Mouse (Mus musculus): ENCODE data around the gene Gm525. TPM values are rescaled to one million over a fixed set of nuclear protein-coding genes. Genes with fewer than 3 reads are reported as not detected.

The Gm525 gene
- 0.45 TPM in 1 of 2 replicates, not detected in the other for polyA plus RNA-seq (2015; fragmentation: Nextera tagmentation; extraction: Ambion mirVana)

GRCm38 (mm10) chr11:89073541-89073940, at the start of gene Gm525:
TSS of gene Gm525 (plus strand) at chr11:89073841.
- no peak for TF ChIP-seq CTCF (IDR thresholded peaks at IDR 0.05; ENCODE audit: low read depth)
- H3K4me2 ChIP-seq (ENCODE audit: low read length), result no peak within 1 kb of the TSS

GRCm38 (mm10) chr11:89024181-89024881, 49.3 kb upstream of the Gm525 start:
- Histone ChIP-seq H3K4me2 (ENCODE audit: low read length) (peak overlapping the region; percentile 23; the same call in 1 of the 2 replicates), H3K27ac (peak overlapping the region; percentile 77), H3K9me3 (replicated peaks; ENCODE audit: low read length) (no peaks in the 10 kb centered on the region), H3K36me3 (ENCODE audit: insufficient read depth, low read length) (no peaks in the 10 kb centered on the region), H3K4me1 (replicated peaks; ENCODE audit: insufficient read depth, low read length) (no peaks in the 10 kb centered on the region), H3K9ac (ENCODE audit: low read depth, low read length) (no peak overlapping the region), H3K4me3 (replicated peaks; ENCODE audit: low read depth, low read length) (no peak overlapping the region), H3K27me3 (ENCODE audit: insufficient read depth, low read length) (no peaks in the 10 kb centered on the region)
- peak; percentile 88 for ATAC-seq (replicated peaks; ENCODE audit: low FRiP score, low read depth)
- peak; percentile 91 for DNase-seq (ENCODE audit: low spot score)
- 18% methylated on average over 11 of the region's 11 CpGs for WGBS
- TF ChIP-seq CTCF (IDR thresholded peaks at IDR 0.05; ENCODE audit: low read depth), result no peak; the same call in 1 of the 2 replicates

More at GRCm38 (mm10) chr11:89073541-89073940, at the start of gene Gm525:
- Histone ChIP-seq H3K36me3 (ENCODE audit: insufficient read depth, low read length) (no peaks in the 10 kb centered on the region), H3K4me3 (replicated peaks; ENCODE audit: low read depth, low read length) (no peak within 1 kb of the TSS), H3K9me3 (replicated peaks; ENCODE audit: low read length) (no peaks in the 10 kb centered on the region), H3K4me1 (replicated peaks; ENCODE audit: insufficient read depth, low read length) (no peaks in the 10 kb centered on the region), H3K9ac (ENCODE audit: low read depth, low read length) (no peak within 1 kb of the TSS), H3K27ac (no peak within 1 kb of the TSS), H3K27me3 (ENCODE audit: insufficient read depth, low read length) (no peaks in the 10 kb centered on the region)
- ATAC-seq (replicated peaks; ENCODE audit: low FRiP score, low read depth) (no peak), DNase-seq (ENCODE audit: low spot score) (no peak)
- 78% methylated on average over 8 of the region's 8 CpGs for WGBS

GRCm38 (mm10) chr11:89025603-89026002, 48.0 kb upstream of the Gm525 start:
- H3K9ac ChIP-seq (ENCODE audit: low read depth, low read length), result no peak overlapping the region
- no peak for ATAC-seq (replicated peaks; ENCODE audit: low FRiP score, low read depth)
- no peak for DNase-seq (ENCODE audit: low spot score)
- no peak overlapping the region for H3K4me3 ChIP-seq (replicated peaks; ENCODE audit: low read depth, low read length)
- no peaks in the 10 kb centered on the region for H3K36me3 ChIP-seq (ENCODE audit: insufficient read depth, low read length)
- no peaks in the 10 kb centered on the region for H3K4me1 ChIP-seq (replicated peaks; ENCODE audit: insufficient read depth, low read length)
- no peak for TF ChIP-seq CTCF (IDR thresholded peaks at IDR 0.05; ENCODE audit: low read depth)
- no peaks in the 10 kb centered on the region for H3K27me3 ChIP-seq (ENCODE audit: insufficient read depth, low read length)
- no peaks in the 10 kb centered on the region for H3K9me3 ChIP-seq (replicated peaks; ENCODE audit: low read length)
- no peak overlapping the region for H3K4me2 ChIP-seq (ENCODE audit: low read length)
- peak overlapping the region; percentile 77; the same call in 1 of the 2 replicates for H3K27ac ChIP-seq
- WGBS, result 65% methylated on average over 3 of the region's 3 CpGs

GRCm38 (mm10) chr11:89026117-89026516, 47.5 kb upstream of the Gm525 start:
- TF ChIP-seq CTCF (IDR thresholded peaks at IDR 0.05; ENCODE audit: low read depth), result no peak
- ATAC-seq (replicated peaks; ENCODE audit: low FRiP score, low read depth), result no peak
- 95% methylated on average over 3 of the region's 3 CpGs for WGBS
- DNase-seq (ENCODE audit: low spot score), result no peak
- H3K4me1 ChIP-seq (replicated peaks; ENCODE audit: insufficient read depth, low read length), result no peaks in the 10 kb centered on the region
- H3K27me3 ChIP-seq (ENCODE audit: insufficient read depth, low read length), result no peaks in the 10 kb centered on the region
- H3K4me2 ChIP-seq (ENCODE audit: low read length), result no peak overlapping the region
- H3K36me3 ChIP-seq (ENCODE audit: insufficient read depth, low read length), result no peaks in the 10 kb centered on the region
- H3K27ac ChIP-seq, result no peak overlapping the region
- H3K9ac ChIP-seq (ENCODE audit: low read depth, low read length), result no peak overlapping the region
- H3K4me3 ChIP-seq (replicated peaks; ENCODE audit: low read depth, low read length), result no peak overlapping the region
- no peaks in the 10 kb centered on the region for H3K9me3 ChIP-seq (replicated peaks; ENCODE audit: low read length)

- no peak overlapping the region for H3K4me3 ChIP-seq (replicated peaks; ENCODE audit: low read depth, low read length)
- TF ChIP-seq CTCF (IDR thresholded peaks at IDR 0.05; ENCODE audit: low read depth), result no peak
- ATAC-seq (replicated peaks; ENCODE audit: low FRiP score, low read depth), result no peak
- no peak overlapping the region for H3K9ac ChIP-seq (ENCODE audit: low read depth, low read length)
- H3K27me3 ChIP-seq (ENCODE audit: insufficient read depth, low read length), result no peaks in the 10 kb centered on the region
- H3K9me3 ChIP-seq (replicated peaks; ENCODE audit: low read length), result no peaks in the 10 kb centered on the region
- H3K4me2 ChIP-seq (ENCODE audit: low read length), result no peak overlapping the region
- DNase-seq (ENCODE audit: low spot score), result no peak
- H3K27ac ChIP-seq, result no peak overlapping the region
- H3K4me1 ChIP-seq (replicated peaks; ENCODE audit: insufficient read depth, low read length), result no peaks in the 10 kb centered on the region
- WGBS, result 58% methylated on average over 10 of the region's 10 CpGs
- H3K36me3 ChIP-seq (ENCODE audit: insufficient read depth, low read length), result no peaks in the 10 kb centered on the region
These were observed 45.7 kb upstream of the Gm525 start for GRCm38 (mm10) chr11:89027955-89028361.

DNA sequence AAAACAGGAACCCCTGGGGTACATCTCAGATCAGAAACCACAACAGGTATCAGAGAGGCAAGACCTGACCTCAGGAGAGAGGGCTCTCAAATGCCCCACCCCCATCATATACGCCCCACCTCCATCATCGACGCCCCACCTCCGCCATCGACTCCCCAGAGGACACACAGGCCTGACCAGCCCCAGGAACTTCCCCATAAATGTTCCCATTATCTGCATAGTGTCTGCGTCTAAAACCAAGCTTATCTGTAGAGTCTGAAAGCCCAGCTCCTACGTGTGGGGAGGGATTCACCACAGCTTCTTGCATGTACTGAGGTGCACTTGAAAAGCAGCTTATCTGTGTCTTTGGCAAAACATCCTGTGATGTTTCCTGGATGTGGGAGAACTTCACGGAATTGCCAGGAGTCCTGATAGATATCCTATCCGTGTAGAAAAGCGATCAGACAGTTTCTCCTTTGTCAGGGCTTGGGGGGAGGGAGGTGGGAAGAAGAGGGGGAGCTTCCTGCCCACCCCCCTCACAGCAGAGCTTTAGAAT, 44.7 kb upstream of the Gm525 start:
- Histone ChIP-seq H3K9ac (ENCODE audit: low read depth, low read length) (no peak overlapping the region), H3K27ac (no peak overlapping the region), H3K27me3 (ENCODE audit: insufficient read depth, low read length) (no peaks in the 10 kb centered on the region), H3K36me3 (ENCODE audit: insufficient read depth, low read length) (no peaks in the 10 kb centered on the region), H3K4me1 (replicated peaks; ENCODE audit: insufficient read depth, low read length) (no peaks in the 10 kb centered on the region), H3K4me2 (ENCODE audit: low read length) (no peak overlapping the region), H3K9me3 (replicated peaks; ENCODE audit: low read length) (no peaks in the 10 kb centered on the region), H3K4me3 (replicated peaks; ENCODE audit: low read depth, low read length) (no peak overlapping the region)
- no peak for DNase-seq (ENCODE audit: low spot score)
- WGBS, result 49% methylated on average over 10 of the region's 10 CpGs
- TF ChIP-seq CTCF (IDR thresholded peaks at IDR 0.05; ENCODE audit: low read depth), result no peak
- no peak for ATAC-seq (replicated peaks; ENCODE audit: low FRiP score, low read depth)
